Mouse (Mus musculus): ENCODE measurements around the gene Hk1.

DNA sequence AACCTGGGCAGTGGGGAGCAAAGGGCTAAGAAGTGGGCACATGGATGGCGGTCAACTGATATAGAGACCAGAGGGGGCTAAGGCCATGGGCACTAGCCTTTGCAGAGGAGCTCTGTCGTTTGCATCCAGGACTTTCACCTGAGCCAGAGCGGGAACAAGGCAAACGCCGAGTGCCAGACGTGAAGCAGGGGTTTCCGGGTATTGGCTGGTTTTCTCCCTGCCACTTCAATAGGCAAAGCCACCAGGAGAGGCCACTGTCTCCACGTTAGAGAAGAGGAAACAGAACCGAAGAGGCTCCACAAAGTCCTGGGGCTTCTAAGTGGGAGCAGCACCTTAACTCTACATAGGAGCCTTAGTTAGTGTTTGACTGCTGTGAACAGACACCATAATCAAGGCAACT lies 58.3 kb downstream of the Hk1 start:
- TF ChIP-seq CTCF (IDR thresholded peaks at IDR 0.05; ENCODE audit: low read depth, low read length) (no peak), GATA2 (IDR thresholded peaks at IDR 0.05; ENCODE audit: borderline replicate concordance, low read depth, low read length) (no peak), POLR2AphosphoS5 (IDR thresholded peaks at IDR 0.05; ENCODE audit: insufficient replicate concordance, low read depth, low read length) (no peak)
